In the genomic region with DNA sequence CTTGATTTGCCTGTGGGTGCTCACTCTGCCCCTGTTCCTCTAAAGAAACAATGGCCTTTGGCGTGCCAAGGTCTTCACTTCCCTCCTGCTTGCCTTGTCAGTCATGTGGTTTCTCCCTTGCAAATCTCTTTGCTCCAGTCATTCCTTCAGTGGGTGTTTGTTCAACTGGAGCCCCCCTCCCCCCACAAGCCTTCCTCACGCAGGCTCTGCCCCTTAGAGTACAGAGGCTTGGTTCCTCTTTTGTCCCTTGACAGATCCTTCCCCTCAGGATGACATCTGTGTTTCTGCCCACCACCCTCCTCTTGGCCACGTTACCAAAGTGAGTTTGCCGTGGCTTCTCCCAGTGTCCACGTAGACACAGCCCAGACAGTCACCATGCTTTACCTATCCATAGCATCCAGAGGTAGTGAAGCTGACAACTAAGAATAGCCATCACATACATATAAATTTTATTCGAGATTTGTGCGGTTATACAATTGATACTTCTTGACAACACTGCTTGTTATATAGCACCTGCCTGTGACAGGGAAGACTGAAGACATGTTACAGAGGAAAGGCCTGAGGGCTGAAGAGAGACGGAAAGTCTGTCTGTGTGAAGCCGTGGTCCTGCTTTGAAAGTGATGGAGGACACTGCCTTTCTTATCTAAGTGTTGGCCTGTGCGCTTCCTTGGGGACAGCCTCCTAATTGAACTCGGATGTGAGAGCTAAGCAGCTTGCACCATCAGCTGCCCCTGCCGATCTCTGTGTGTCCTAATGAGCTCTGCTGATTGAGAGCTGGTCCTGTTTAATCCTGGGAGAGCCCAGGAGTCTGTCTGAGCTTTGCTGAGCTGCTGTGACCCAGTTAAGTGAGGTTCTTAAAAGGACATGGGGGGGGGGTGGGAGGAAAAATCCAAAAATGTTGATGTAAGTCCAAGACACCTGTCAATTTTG, we compare ENCODE assay signal across 13 mouse cellular contexts.
DNase-seq lines count a peak whose midpoint lies in the region; ATAC-seq and TF ChIP-seq lines count a peak whose summit lies in the region.
"Had no signal": no experiment of that assay in that cellular context is flagged by ENCODE, and none has a peak within 500 bp of the region (broad histone marks: within the 10 kb centered on the region; RNA-seq: fewer than 3 reads in every experiment).

No protein-coding gene starts in this region.

- peaks cover 5% of the 10 kb centered on the region; the same call in 1 of the 2 replicates for H3K4me1 ChIP-seq in midbrain, embryonic 11.5 days (ENCODE audit: control insufficient read depth, insufficient read depth, low read length)
- no peaks in the 10 kb centered on the region for H3K4me1 ChIP-seq in stomach, postnatal 0 days (replicated peaks; ENCODE audit: control insufficient read depth, insufficient read depth)
- peaks cover 3% of the 10 kb centered on the region; the same call in 1 of the 2 replicates for H3K4me1 ChIP-seq in kidney, embryonic 15.5 days
- H3K4me1 ChIP-seq: liver, embryonic 15.5 days had no signal

- no peak overlapping the region for H3K27ac ChIP-seq in gastrocnemius, adult 2 months
- no peak overlapping the region; the same call in 1 of the 2 replicates for H3K27ac ChIP-seq in midbrain, embryonic 11.5 days (ENCODE audit: low read depth, low read length)
- no peak overlapping the region for H3K27ac ChIP-seq in stomach, postnatal 0 days (replicated peaks)
- H3K27ac ChIP-seq in kidney, embryonic 15.5 days = no peak overlapping the region
- H3K27ac ChIP-seq: heart, embryonic 15.5 days; liver, embryonic 15.5 days had no signal

- DNase-seq in gastrocnemius, postnatal 14 days = peak; percentile 20
- DNase-seq in gastrocnemius, adult 2 months = no peak
- DNase-seq in Muller cell, postnatal 12 days (ENCODE audit: inconsistent ontology term) = peak; percentile 17
- DNase-seq in heart, postnatal 14 days = peak; percentile 35 to 43
- DNase-seq in midbrain, embryonic 11.5 days (ENCODE audit: low spot score, missing footprints) = no peak
- DNase-seq in stomach, postnatal 0 days (ENCODE audit: low spot score) = no peak
- DNase-seq in kidney, adult 11 months = no peak
- DNase-seq: cerebellum, adult 11-12 months; thymus, postnatal 4 days had no signal

- H3K36me3 ChIP-seq in midbrain, embryonic 11.5 days (ENCODE audit: control insufficient read depth, insufficient read depth, low read length) = no peaks in the 10 kb centered on the region
- no peaks in the 10 kb centered on the region for H3K36me3 ChIP-seq in stomach, postnatal 0 days (ENCODE audit: control insufficient read depth, insufficient read depth, low read length)
- no peaks in the 10 kb centered on the region for H3K36me3 ChIP-seq in kidney, embryonic 15.5 days
- H3K36me3 ChIP-seq: heart, embryonic 15.5 days; liver, embryonic 15.5 days had no signal

- TF ChIP-seq EP300 in stomach, postnatal 0 days (optimal IDR thresholded peaks at IDR 0.05) = no peak

- intact Hi-C loops in gastrocnemius, postnatal 14 days (cut with DNase I; ENCODE audit: low total_unique reads) = no loop called here
- intact Hi-C loops in gastrocnemius, adult 2 months (cut with DNase I) = loop anchor here (2.0 to 10.0 kb wide), 3 partner anchors 270 to 1164 kb away; no protein-coding TSS in a partner anchor
- intact Hi-C loops in heart, postnatal 14 days (cut with DNase I) = loop anchor here (5.0 to 10.0 kb wide), 4 partner anchors 138 to 1164 kb away; a partner anchor contains a TSS

- no peak overlapping the region for H3K4me2 ChIP-seq in midbrain, embryonic 11.5 days
- no peak overlapping the region for H3K4me2 ChIP-seq in stomach, postnatal 0 days (replicated peaks; ENCODE audit: low read depth)
- H3K4me2 ChIP-seq in kidney, embryonic 15.5 days = no peak overlapping the region
- H3K4me2 ChIP-seq: heart, embryonic 15.5 days; liver, embryonic 15.5 days had no signal

- no peaks in the 10 kb centered on the region for H3K9me3 ChIP-seq in midbrain, embryonic 11.5 days (ENCODE audit: control insufficient read depth, low read length)
- H3K9me3 ChIP-seq in stomach, postnatal 0 days (ENCODE audit: control insufficient read depth, low read length) = no peaks in the 10 kb centered on the region
- H3K9me3 ChIP-seq in kidney, embryonic 15.5 days (replicated peaks) = no peaks in the 10 kb centered on the region
- H3K9me3 ChIP-seq: heart, embryonic 15.5 days; liver, embryonic 15.5 days had no signal

- ATAC-seq in midbrain, embryonic 11.5 days (ENCODE audit: low FRiP score) = peak; percentile 50; the same call in 1 of the 2 replicates
- no peak for ATAC-seq in stomach, postnatal 0 days (ENCODE audit: low FRiP score, low TSS enrichment)
- ATAC-seq in kidney, embryonic 15.5 days (replicated peaks; ENCODE audit: low FRiP score) = no peak

- no peaks in the 10 kb centered on the region for H3K27me3 ChIP-seq in midbrain, embryonic 11.5 days (ENCODE audit: control insufficient read depth, insufficient read depth, low read length)
- no peaks in the 10 kb centered on the region for H3K27me3 ChIP-seq in stomach, postnatal 0 days (ENCODE audit: control insufficient read depth, insufficient read depth, low read length)
- no peaks in the 10 kb centered on the region for H3K27me3 ChIP-seq in kidney, embryonic 15.5 days
- H3K27me3 ChIP-seq: heart, embryonic 15.5 days; liver, embryonic 15.5 days had no signal

- TF ChIP-seq CTCF in gastrocnemius, adult 2 months (IDR thresholded peaks at IDR 0.05) = no peak
- TF ChIP-seq CTCF in stomach, postnatal 0 days (IDR thresholded peaks at IDR 0.05; ENCODE audit: low read depth) = no peak

- no peak overlapping the region for H3K9ac ChIP-seq in midbrain, embryonic 11.5 days (ENCODE audit: low read length)
- no peak overlapping the region for H3K9ac ChIP-seq in stomach, postnatal 0 days (ENCODE audit: low read length)
- H3K9ac ChIP-seq in kidney, embryonic 15.5 days = no peak overlapping the region
- H3K9ac ChIP-seq: heart, embryonic 15.5 days; liver, embryonic 15.5 days had no signal

- WGBS in midbrain, embryonic 11.5 days = 46% methylated on average over 12 of the region's 12 CpGs
- 60% methylated on average over 12 of the region's 12 CpGs for WGBS in stomach, postnatal 0 days
- WGBS in kidney, embryonic 15.5 days = 70% methylated on average over 12 of the region's 12 CpGs

- H3K4me3 ChIP-seq in gastrocnemius, adult 2 months = no peak overlapping the region
- H3K4me3 ChIP-seq in midbrain, embryonic 11.5 days (ENCODE audit: low read depth, low read length) = no peak overlapping the region
- H3K4me3 ChIP-seq in stomach, postnatal 0 days (ENCODE audit: low read depth, low read length) = no peak overlapping the region
- no peak overlapping the region for H3K4me3 ChIP-seq in kidney, embryonic 15.5 days (replicated peaks)
- H3K4me3 ChIP-seq: heart, embryonic 15.5 days; liver, embryonic 15.5 days; myocyte had no signal

Comparison
In these comparisons a context has a peak if more than half of its experiments do, and no peak if none do; other contexts are left out.
1. DNase-seq: peak in gastrocnemius, postnatal 14 days (single experiment), Muller cell, postnatal 12 days (single experiment) and heart, postnatal 14 days (2 of 2); none in gastrocnemius, adult 2 months (single experiment), midbrain, embryonic 11.5 days (single experiment), stomach, postnatal 0 days (single experiment) and kidney, adult 11 months (single experiment).